Mouse (Mus musculus) effector memory CD4-positive, alpha-beta T cell, adult 5 months (primary cell): ENCODE measurements around the gene Tesk1. TPM values are rescaled to one million over a fixed set of nuclear protein-coding genes. Genes with fewer than 3 reads are reported as not detected.

ENCODE experiments used
- polyA plus RNA-seq: library from polyadenylated mRNA; unstranded; fragments of 100-300 nt; shearing (Covaris generic); gene quantifications from one replicate; pipeline ENCODE4 v1.2.1, GENCODE M21; 2017

Gene Tesk1
- polyA plus RNA-seq, result 66.2 TPM

GRCm38 (mm10) chr4:43441639-43442038 is at the start of gene Tesk1:
Tesk1 (plus strand) TSS chr4:43441939.

GRCm38 (mm10) chr4:43428946-43429345 is 12.8 kb upstream of the Tesk1 start, which contains the start of gene Fam166b:
Fam166b (minus strand) TSS chr4:43429134.

GRCm38 (mm10) chr4:43454041-43454836 is 12.5 kb downstream of the Tesk1 start, which contains the start of gene Cd72:
Cd72 (minus strand) TSS chr4:43454628.

GRCm38 (mm10) chr4:43483535-43484091 is 41.9 kb downstream of the Tesk1 start, which contains the start of gene Sit1:
Sit1 (minus strand) TSS chr4:43483734.

GRCm38 (mm10) chr4:43492821-43493185 is 51.1 kb downstream of the Tesk1 start, which contains the start of gene Ccdc107:
Ccdc107 (plus strand) TSS chr4:43492900.

Other genes with a start within 250 kb of the Tesk1 start
- not detected for gene Atp8b5, start 174.8 kb upstream of the Tesk1 start, polyA plus RNA-seq
- gene Rusc2, start 60.0 kb upstream of the Tesk1 start, polyA plus RNA-seq, result not detected
- not detected for gene Fam166b, start 12.8 kb upstream of the Tesk1 start, polyA plus RNA-seq
- gene Cd72, start 12.7 kb downstream of the Tesk1 start, polyA plus RNA-seq, result 15.3 TPM
- 228 TPM for gene Sit1, start 41.8 kb downstream of the Tesk1 start, polyA plus RNA-seq
- 64.2 TPM for gene Ccdc107, start 51.0 kb downstream of the Tesk1 start, polyA plus RNA-seq
- gene Arhgef39, start 57.8 kb downstream of the Tesk1 start, polyA plus RNA-seq, result 4.8 TPM
- 0.67 TPM for gene Car9, start 65.0 kb downstream of the Tesk1 start, polyA plus RNA-seq
- not detected for gene Tpm2, start 81.8 kb downstream of the Tesk1 start, polyA plus RNA-seq
- gene Creb3, start 120.4 kb downstream of the Tesk1 start, polyA plus RNA-seq, result 58.4 TPM
- gene Tln1, start 120.8 kb downstream of the Tesk1 start, polyA plus RNA-seq, result 223 TPM
- gene Rgp1, start 136.8 kb downstream of the Tesk1 start, polyA plus RNA-seq, result 7.0 TPM
- 30.8 TPM for gene Gba2, start 136.9 kb downstream of the Tesk1 start, polyA plus RNA-seq
- 2.5 TPM for gene Msmp, start 142.6 kb downstream of the Tesk1 start, polyA plus RNA-seq
- gene Npr2, start 190.0 kb downstream of the Tesk1 start, polyA plus RNA-seq, result not detected
- not detected for gene Spag8, start 211.7 kb downstream of the Tesk1 start, polyA plus RNA-seq
- 56.2 TPM for gene Hint2, start 214.5 kb downstream of the Tesk1 start, polyA plus RNA-seq
- 1.3 TPM for gene Tmem8b, start 227.0 kb downstream of the Tesk1 start, polyA plus RNA-seq
- gene Fam221b, start 227.2 kb downstream of the Tesk1 start, polyA plus RNA-seq, result 0.67 TPM